Mouse (Mus musculus): ENCODE data around the gene Dpp9.

Dpp9 gene

DNA sequence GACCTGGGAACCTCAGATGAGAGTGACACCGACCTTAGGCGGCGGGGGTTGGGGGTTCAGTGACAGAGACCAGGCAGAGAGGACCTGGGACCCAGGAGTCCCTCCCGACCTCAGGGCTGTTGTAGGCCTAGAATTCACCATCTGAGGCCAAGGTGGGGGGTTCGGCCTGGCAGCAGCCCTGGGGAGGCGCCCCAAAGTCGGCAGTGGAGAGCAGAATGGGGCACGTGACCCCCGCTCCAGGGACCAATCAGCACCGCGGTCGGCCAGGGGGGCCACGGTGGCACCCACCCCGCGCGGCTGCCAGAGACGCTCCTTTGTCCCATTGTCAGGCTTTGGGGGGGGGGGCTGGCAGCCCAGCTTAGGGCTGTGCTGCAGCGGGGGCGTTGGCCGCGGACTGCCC is 79.3 kb downstream of the Dpp9 start:
- DNase-seq (ENCODE audit: low spot score) = no peak

DNA sequence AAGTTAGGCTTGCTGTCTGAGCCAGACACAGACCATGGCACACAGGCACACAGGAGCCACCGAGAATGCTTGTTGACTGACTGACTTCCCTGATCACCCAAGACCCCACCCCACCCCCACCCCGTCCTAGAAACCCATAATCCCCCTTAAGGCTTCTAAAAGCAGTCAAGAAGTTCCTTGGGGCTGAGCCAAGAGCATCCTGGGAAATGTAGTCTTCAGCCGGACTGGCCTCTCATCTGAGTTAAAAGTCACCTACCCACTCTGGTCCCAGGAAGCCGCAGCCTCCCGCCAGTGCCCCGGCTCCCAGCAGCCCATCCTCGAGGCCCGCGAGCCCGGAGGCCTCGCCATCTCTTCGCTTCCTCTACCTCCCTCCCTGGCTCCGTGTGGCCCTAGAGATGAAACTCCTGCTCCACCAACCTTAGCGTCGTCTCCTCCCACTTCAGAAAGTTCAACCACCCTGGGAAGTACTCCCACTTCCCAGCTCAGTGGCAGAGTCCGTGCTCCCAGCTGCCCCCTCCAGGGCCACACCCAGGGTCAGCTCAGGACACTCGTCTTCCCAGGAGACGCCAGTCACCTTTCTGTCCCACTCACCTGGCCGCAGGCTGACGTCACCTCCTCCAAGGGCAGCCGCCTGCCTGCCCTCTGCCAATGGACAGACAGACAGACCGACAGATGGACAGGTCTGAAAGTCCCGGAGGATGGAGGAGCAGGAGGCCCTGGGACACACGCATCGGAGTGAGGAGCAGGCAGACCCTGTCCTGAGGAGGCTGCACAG is 80.7 kb downstream of the Dpp9 start:
- no peak for DNase-seq (ENCODE audit: low spot score)

Measured in embryo, embryonic 10 days (tissue).